Mouse (Mus musculus) lung, embryonic 14.5 days (tissue): Measurements from ENCODE around the gene Zmym5. TPM values are rescaled to one million over a fixed set of nuclear protein-coding genes. Genes with fewer than 3 reads are reported as not detected.
"Not testable (repeated sequence)": the region's sequence is repeated elsewhere in the genome, so short reads cannot be mapped to it uniquely, and the experiment has no call there.

Experiments used
- ATAC-seq: fragments of 200-750 bp; cut with Nextera tagmentation; 2 replicates; pipeline ENCODE4 v1.8.0; 2017; ENCODE audit warnings: mild to moderate bottlenecking, moderate TSS enrichment, moderate library complexity; ENCODE audit not compliant: insufficient read depth
- DNase-seq: peaks from one replicate; pipeline ENCODE4 v3.0.0-alpha.2; 2015
- H3K27ac ChIP-seq: fragments of 300-500 bp; sonication (generic); 2 replicates; pipeline ENCODE4 v1.5.1; 2014; ENCODE audit warnings: low read depth, mild to moderate bottlenecking, moderate library complexity
- H3K27me3 ChIP-seq: fragments of 300-500 bp; sonication (generic); 2 replicates; pipeline ENCODE4 v1.6.1; 2014; ENCODE audit warnings: low read length, control low read depth; ENCODE audit not compliant: insufficient read depth
- H3K36me3 ChIP-seq: fragments of 300-500 bp; sonication (generic); 2 replicates; pipeline ENCODE4 v1.6.1; 2014; ENCODE audit warnings: control low read depth; ENCODE audit not compliant: insufficient read depth
- H3K4me1 ChIP-seq: fragments of 300-500 bp; sonication (generic); 2 replicates; pipeline ENCODE4 v1.6.1; 2014; ENCODE audit warnings: antibody characterized with exemption, control low read depth; ENCODE audit not compliant: insufficient read depth
- H3K4me2 ChIP-seq: fragments of 300-500 bp; sonication (generic); 2 replicates; pipeline ENCODE4 v1.6.1; 2014; ENCODE audit warnings: mild to moderate bottlenecking
- H3K4me3 ChIP-seq: fragments of 300-500 bp; sonication (generic); 2 replicates; pipeline ENCODE4 v1.5.1; 2014; ENCODE audit warnings: low read depth, low read length
- H3K9ac ChIP-seq: fragments of 300-500 bp; sonication (generic); 2 replicates; pipeline ENCODE4 v1.6.1; 2014
- H3K9me3 ChIP-seq: fragments of 300-500 bp; sonication (generic); 2 replicates; pipeline ENCODE4 v1.6.1; 2016; ENCODE audit warnings: low read depth, low read length, control low read depth
- CTCF ChIP-seq: IDR thresholded peaks from 2 replicates; pipeline ENCODE4 v1.5.1; 2016; ENCODE audit warnings: antibody characterized with exemption, low read depth
- WGBS: fragments of 180-500 bp; shearing (Covaris S2); extraction: QIAGEN DNeasy Blood & Tissue Kit; methylation state at CpG from one replicate; pipeline ENCODE4 v1.1.7; 2014; 5-methylcytosine and 5-hydroxymethylcytosine counted together
- polyA plus RNA-seq: library from polyadenylated mRNA; unstranded; fragments of >200 nt; fragmentation: Nextera tagmentation; extraction: Ambion mirVana; gene quantifications from 2 replicates; pipeline ENCODE4 v1.2.1, GENCODE M21; 2014

Gene Zmym5
- polyA plus RNA-seq, 1 experiment from 2014 or later: 22.2 TPM

- TF ChIP-seq CTCF: peak; percentile 76
- ATAC-seq: peak; percentile 52
- peak overlapping the region; percentile 65 for H3K4me2 ChIP-seq
- peak overlapping the region; percentile 76 for H3K9ac ChIP-seq
- H3K36me3 ChIP-seq: peaks cover 8% of the 10 kb centered on the region; the same call in 1 of the 2 replicates
- H3K4me1 ChIP-seq: peaks cover 6% of the 10 kb centered on the region
- no peaks in the 10 kb centered on the region for H3K9me3 ChIP-seq
- peak overlapping the region; percentile 96 for H3K27ac ChIP-seq
- under 1% methylated on average over 35 of the region's 35 CpGs for WGBS
- peak; percentile 92 for DNase-seq
- H3K27me3 ChIP-seq: no peaks in the 10 kb centered on the region
- H3K4me3 ChIP-seq: peak overlapping the region; percentile 54
Measured at GRCm38 (mm10) chr14:56812520-56813036, 1.1 kb upstream of the Zmym5 start.

GRCm38 (mm10) chr14:56810781-56811690 lies 480 bp downstream of the Zmym5 start:
- H3K27me3 ChIP-seq, ATAC-seq, H3K36me3 ChIP-seq, H3K4me1 ChIP-seq, H3K9me3 ChIP-seq: not testable (repeated sequence)
- peak overlapping the region; percentile 77 for H3K4me2 ChIP-seq
- WGBS: 1% methylated on average over 33 of the region's 86 CpGs
- DNase-seq: peak; percentile 63
- peak overlapping the region; percentile 69 for H3K4me3 ChIP-seq
- peak overlapping the region; percentile 91 for H3K27ac ChIP-seq
- H3K9ac ChIP-seq: peak overlapping the region; percentile 79

DNA sequence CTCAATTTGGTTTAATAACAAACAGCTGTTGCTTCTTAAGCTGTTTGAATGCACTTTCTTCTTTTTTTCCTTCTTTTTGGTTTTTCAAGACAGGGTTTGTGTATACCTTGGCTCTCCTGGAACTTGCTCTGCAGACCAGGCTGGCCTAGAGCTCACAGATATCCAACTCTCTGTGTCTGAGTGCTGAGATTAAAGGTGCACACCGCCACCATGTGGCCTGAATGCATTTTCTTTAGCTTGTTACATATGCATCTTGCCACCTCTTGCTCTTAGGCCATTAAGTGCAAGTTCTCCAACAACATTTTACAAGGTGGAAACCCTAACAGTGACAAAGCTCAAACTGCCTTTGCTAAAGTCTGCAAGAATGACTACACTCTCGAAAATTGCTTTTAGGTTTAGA lies 18.3 kb downstream of the Zmym5 start:
- peak; percentile 68 for TF ChIP-seq CTCF
- no peak overlapping the region for H3K4me2 ChIP-seq
- no peaks in the 10 kb centered on the region for H3K27me3 ChIP-seq
- WGBS: 43% methylated on average over 2 of the region's 2 CpGs
- DNase-seq (peak; percentile 81), ATAC-seq (no peak)
- no peaks in the 10 kb centered on the region for H3K9me3 ChIP-seq
- H3K4me3 ChIP-seq: no peak overlapping the region
- no peak overlapping the region for H3K27ac ChIP-seq
- no peak overlapping the region for H3K9ac ChIP-seq
- H3K4me1 ChIP-seq: no peaks in the 10 kb centered on the region
- H3K36me3 ChIP-seq: peaks cover 60% of the 10 kb centered on the region

DNA sequence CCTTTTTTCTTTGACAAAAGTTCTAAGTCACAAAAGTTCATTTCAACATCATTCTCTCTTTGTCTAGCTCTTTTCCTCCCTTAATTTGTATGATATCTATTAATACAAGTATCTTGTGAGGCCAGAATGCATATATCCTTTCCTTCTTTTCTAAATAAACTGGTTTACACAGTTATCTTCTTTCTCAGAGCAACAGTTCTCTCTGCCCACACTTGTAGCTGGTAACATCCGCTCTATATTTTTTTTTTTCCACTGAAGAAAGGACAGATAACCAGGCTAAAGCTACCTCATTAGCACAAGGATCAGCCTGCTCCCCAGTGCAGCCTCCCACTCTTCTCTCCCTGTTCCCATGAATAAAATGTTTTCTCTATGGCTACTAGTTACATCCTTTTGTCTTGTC lies 26.9 kb downstream of the Zmym5 start:
- Histone ChIP-seq H3K27ac (no peak overlapping the region), H3K9me3 (no peaks in the 10 kb centered on the region), H3K36me3 (no peaks in the 10 kb centered on the region), H3K4me1 (no peaks in the 10 kb centered on the region), H3K27me3 (no peaks in the 10 kb centered on the region), H3K4me2 (no peak overlapping the region), H3K4me3 (no peak overlapping the region), H3K9ac (no peak overlapping the region)
- DNase-seq (no peak), ATAC-seq (no peak)
- TF ChIP-seq CTCF: no peak
- 73% methylated on average over 1 of the region's 1 CpGs for WGBS

DNA sequence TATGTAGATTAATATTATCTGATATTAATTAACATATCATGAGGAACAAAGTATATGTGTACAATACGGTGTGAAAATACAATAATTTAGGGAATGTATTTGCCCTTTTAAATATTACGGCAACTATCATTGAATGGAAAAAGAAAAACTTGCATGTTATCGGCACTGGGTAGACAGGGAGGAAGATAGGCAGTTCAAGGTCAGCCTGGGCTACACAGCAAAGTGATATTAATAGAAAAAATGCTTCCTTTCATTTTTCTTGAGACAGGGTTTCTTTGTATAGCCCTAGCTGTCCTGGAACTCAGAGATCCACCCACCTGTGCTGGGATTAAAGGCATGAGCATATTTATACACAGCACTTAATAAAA lies 32.6 kb downstream of the Zmym5 start:
- Histone ChIP-seq H3K9ac (peak overlapping the region; percentile 91; the same call in 1 of the 2 replicates), H3K9me3 (no peaks in the 10 kb centered on the region), H3K27ac (peak overlapping the region; percentile 97), H3K4me2 (peak overlapping the region; percentile 81), H3K27me3 (no peaks in the 10 kb centered on the region), H3K4me3 (peak overlapping the region; percentile 91), H3K36me3 (peaks cover 5% of the 10 kb centered on the region; the same call in 1 of the 2 replicates), H3K4me1 (peaks cover 3% of the 10 kb centered on the region; the same call in 1 of the 2 replicates)
- 29% methylated on average over 3 of the region's 3 CpGs for WGBS
- TF ChIP-seq CTCF: no peak
- DNase-seq: peak; percentile 17
- ATAC-seq: no peak

DNA sequence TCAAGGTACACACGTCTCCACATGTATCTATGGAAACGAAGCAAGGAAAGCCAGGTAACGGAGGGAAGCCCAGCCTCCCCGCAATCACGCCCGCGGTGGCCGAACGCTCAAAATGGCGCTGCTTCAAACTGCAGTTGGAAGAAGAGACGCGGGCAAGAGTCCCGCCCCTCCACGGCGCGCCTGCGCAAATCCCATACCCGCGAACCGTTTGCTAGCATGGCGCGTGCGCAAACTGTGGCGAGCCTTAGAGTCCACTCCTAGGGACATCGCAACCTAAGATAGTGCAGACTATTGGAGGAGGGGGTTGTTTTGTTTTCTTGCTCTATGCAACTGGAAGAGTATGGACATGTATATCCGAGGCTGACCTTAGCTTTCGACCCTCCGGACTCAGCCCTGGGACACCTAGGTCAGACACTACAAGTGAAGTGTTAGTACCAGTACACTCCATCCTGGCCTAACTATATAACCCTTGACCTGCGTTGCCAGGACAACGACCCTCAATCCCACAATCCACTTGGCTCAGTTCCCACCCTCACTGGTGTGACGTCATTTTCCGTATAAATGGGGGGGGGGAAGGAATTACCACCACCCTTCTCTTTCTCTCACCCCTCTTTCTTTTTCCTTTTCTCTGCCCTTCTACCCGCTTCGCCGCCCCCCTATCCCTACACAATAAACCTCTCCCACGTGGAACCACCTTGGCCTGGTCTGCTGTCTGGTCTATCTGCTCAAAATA lies 33.1 kb downstream of the Zmym5 start, which contains the start of gene Pspc1:
Gene Pspc1 (minus strand): TSS at position 117 of the 733 bp plus-strand sequence.
- Histone ChIP-seq H3K9ac (peak within 1 kb of the TSS; percentile 91), H3K4me1 (peaks cover 3% of the 10 kb centered on the region; the same call in 1 of the 2 replicates), H3K27ac (peak within 1 kb of the TSS; percentile 97), H3K9me3 (no peaks in the 10 kb centered on the region), H3K4me3 (peak within 1 kb of the TSS; percentile 91), H3K27me3 (no peaks in the 10 kb centered on the region), H3K4me2 (peak within 1 kb of the TSS; percentile 81), H3K36me3 (peaks cover 5% of the 10 kb centered on the region; the same call in 1 of the 2 replicates)
- DNase-seq (peak; percentile 99), ATAC-seq (peak; percentile 97)
- no peak for TF ChIP-seq CTCF
- under 1% methylated on average over 36 of the region's 36 CpGs for WGBS
